Mouse (Mus musculus) hindbrain, postnatal 0 days (tissue): ENCODE data around the gene Rtp4. TPM values are rescaled to one million over a fixed set of nuclear protein-coding genes. Genes with fewer than 3 reads are reported as not detected.

Source experiments
- ATAC-seq: fragments of 200-750 bp; cut with Nextera tagmentation; 2 replicates; pipeline ENCODE4 v1.8.0; 2017; ENCODE audit warnings: mild to moderate bottlenecking, moderate TSS enrichment, moderate library complexity
- DNase-seq: peaks from one replicate; pipeline ENCODE4 v3.0.0-alpha.2; 2015; ENCODE audit warnings: low spot score
- H3K27ac ChIP-seq: fragments of 300-500 bp; sonication (generic); 2 replicates; pipeline ENCODE4 v1.5.1; 2014; ENCODE audit warnings: mild to moderate bottlenecking
- H3K27me3 ChIP-seq: fragments of 300-500 bp; sonication (generic); 2 replicates; pipeline ENCODE4 v1.6.1; 2014; ENCODE audit warnings: low read length, mixed read lengths; ENCODE audit not compliant: insufficient read depth
- H3K36me3 ChIP-seq: fragments of 300-500 bp; sonication (generic); 2 replicates; pipeline ENCODE4 v1.6.1; 2014; ENCODE audit warnings: low read length, mixed read lengths; ENCODE audit not compliant: insufficient read depth
- H3K4me1 ChIP-seq: fragments of 300-500 bp; sonication (generic); 2 replicates; pipeline ENCODE4 v1.6.1; 2014; ENCODE audit warnings: antibody characterized with exemption, low read length, mixed read lengths; ENCODE audit not compliant: insufficient read depth
- H3K4me2 ChIP-seq: fragments of 300-500 bp; sonication (generic); 2 replicates; pipeline ENCODE4 v1.6.1; 2014; ENCODE audit warnings: low read depth, mild to moderate bottlenecking, low read length, moderate library complexity, mixed read lengths
- H3K4me3 ChIP-seq: fragments of 300-500 bp; sonication (generic); 2 replicates; pipeline ENCODE4 v1.5.1; 2014; ENCODE audit warnings: low read length
- H3K9ac ChIP-seq: fragments of 300-500 bp; sonication (generic); replicated peaks from 2 replicates; pipeline ENCODE4 v1.6.1; 2014; ENCODE audit warnings: mild to moderate bottlenecking, low read length, moderate library complexity, mixed read lengths
- H3K9me3 ChIP-seq: fragments of 300-500 bp; sonication (generic); 2 replicates; pipeline ENCODE4 v1.6.1; 2016; ENCODE audit warnings: low read length, mixed read lengths
- CTCF ChIP-seq: IDR thresholded peaks from 2 replicates; pipeline ENCODE4 v1.5.1; 2016; ENCODE audit warnings: antibody characterized with exemption, control low read depth, low read depth
- WGBS: fragments of 180-500 bp; shearing (Covaris S2); extraction: QIAGEN DNeasy Blood & Tissue Kit; methylation state at CpG from one replicate; pipeline ENCODE4 v1.1.7; 2014; 5-methylcytosine and 5-hydroxymethylcytosine counted together
- polyA plus RNA-seq: library from polyadenylated mRNA; unstranded; fragments of >200 nt; fragmentation: Nextera tagmentation; extraction: Ambion mirVana; gene quantifications from 2 replicates; pipeline ENCODE4 v1.2.1, GENCODE M21; 2015
- total RNA-seq: library from RNA; depleted of rRNA; stranded (reverse); fragments of >200 nt; gene quantifications from 2 replicates; pipeline ENCODE4 v1.2.3, GENCODE M21; 2014

The Rtp4 gene
- total and polyA plus RNA-seq, 2 experiments from 2014 or later = 4.7 to 8.6 TPM

- 82% methylated on average over 4 of the region's 4 CpGs for WGBS
- H3K27ac ChIP-seq = no peak overlapping the region
- H3K4me3 ChIP-seq = no peak overlapping the region
- TF ChIP-seq CTCF = no peak
- 0 out of 2 replicates have a peak, but pooled peaks cover 4% of the 10 kb centered on the region for H3K4me1 ChIP-seq
- H3K4me2 ChIP-seq = no peak overlapping the region
- ATAC-seq (no peak), DNase-seq (no peak)
- no peaks in the 10 kb centered on the region for H3K36me3 ChIP-seq
- H3K9me3 ChIP-seq = no peaks in the 10 kb centered on the region
- H3K27me3 ChIP-seq = no peaks in the 10 kb centered on the region
- no peak overlapping the region for H3K9ac ChIP-seq
Measured at GRCm38 (mm10) chr16:23511166-23511935, 8.7 kb upstream of the Rtp4 start.

GRCm38 (mm10) chr16:23513401-23513800 lies 6.7 kb upstream of the Rtp4 start:
- Histone ChIP-seq H3K9me3 (no peaks in the 10 kb centered on the region), H3K9ac (no peak overlapping the region), H3K27ac (no peak overlapping the region), H3K4me1 (peaks cover 16% of the 10 kb centered on the region), H3K4me3 (no peak overlapping the region), H3K4me2 (no peak overlapping the region), H3K27me3 (no peaks in the 10 kb centered on the region), H3K36me3 (no peaks in the 10 kb centered on the region)
- DNase-seq (no peak), ATAC-seq (no peak)
- WGBS = 90% methylated on average over 1 of the region's 1 CpGs
- TF ChIP-seq CTCF = no peak

GRCm38 (mm10) chr16:23515766-23516165 lies 4.3 kb upstream of the Rtp4 start:
- Histone ChIP-seq H3K36me3 (no peaks in the 10 kb centered on the region), H3K9ac (no peak overlapping the region), H3K9me3 (no peaks in the 10 kb centered on the region), H3K4me3 (no peak overlapping the region), H3K4me1 (peaks cover 33% of the 10 kb centered on the region), H3K27me3 (no peaks in the 10 kb centered on the region), H3K4me2 (no peak overlapping the region), H3K27ac (no peak overlapping the region)
- 37% methylated on average over 3 of the region's 3 CpGs for WGBS
- no peak for TF ChIP-seq CTCF
- no peak for ATAC-seq
- peak; percentile 80 for DNase-seq

- DNase-seq (no peak), ATAC-seq (no peak)
- Histone ChIP-seq H3K4me2 (no peak overlapping the region), H3K4me1 (peaks cover 36% of the 10 kb centered on the region), H3K9me3 (no peaks in the 10 kb centered on the region), H3K27me3 (no peaks in the 10 kb centered on the region), H3K4me3 (no peak overlapping the region), H3K36me3 (no peaks in the 10 kb centered on the region), H3K9ac (no peak overlapping the region), H3K27ac (no peak overlapping the region)
- 56% methylated on average over 2 of the region's 2 CpGs for WGBS
- no peak for TF ChIP-seq CTCF
Measured at GRCm38 (mm10) chr16:23516606-23517005, 3.5 kb upstream of the Rtp4 start.

- Histone ChIP-seq H3K4me2 (peak overlapping the region; percentile 68; the same call in 1 of the 2 replicates), H3K27ac (peak overlapping the region; percentile 69; the same call in 1 of the 2 replicates), H3K27me3 (no peaks in the 10 kb centered on the region), H3K4me3 (no peak overlapping the region), H3K9me3 (no peaks in the 10 kb centered on the region), H3K4me1 (peaks cover 36% of the 10 kb centered on the region), H3K9ac (no peak overlapping the region), H3K36me3 (no peaks in the 10 kb centered on the region)
- WGBS = 80% methylated on average over 5 of the region's 5 CpGs
- no peak for DNase-seq
- TF ChIP-seq CTCF = no peak
- ATAC-seq = no peak
Measured at GRCm38 (mm10) chr16:23517230-23517629, 2.9 kb upstream of the Rtp4 start.

- DNase-seq (peak; percentile 39), ATAC-seq (0 out of 2 replicates have a peak, but pooled peaks have one; percentile 45)
- no peak for TF ChIP-seq CTCF
- peaks cover 41% of the 10 kb centered on the region for H3K4me1 ChIP-seq
- no peaks in the 10 kb centered on the region for H3K9me3 ChIP-seq
- peak overlapping the region; percentile 46; the same call in 1 of the 2 replicates for H3K4me3 ChIP-seq
- peak overlapping the region; percentile 68 for H3K4me2 ChIP-seq
- peak overlapping the region; percentile 28; the same call in 1 of the 2 replicates for H3K9ac ChIP-seq
- no peaks in the 10 kb centered on the region for H3K27me3 ChIP-seq
- WGBS = 23% methylated on average over 20 of the region's 20 CpGs
- H3K27ac ChIP-seq = peak overlapping the region; percentile 69
- H3K36me3 ChIP-seq = no peaks in the 10 kb centered on the region
Measured at GRCm38 (mm10) chr16:23517754-23518566, 2.1 kb upstream of the Rtp4 start.
